Mouse (Mus musculus): ENCODE results near the gene Ccdc92.

Ccdc92 gene

GRCm38 (mm10) chr5:124854202-124854601 is 8.0 kb downstream of the Ccdc92 start:
- no peak for DNase-seq (ENCODE audit: low spot score)

- DNase-seq (ENCODE audit: low spot score) = no peak
Observed at GRCm38 (mm10) chr5:124853079-124853478, 9.1 kb downstream of the Ccdc92 start.

- no peak for DNase-seq (ENCODE audit: low spot score)
Observed at GRCm38 (mm10) chr5:124852294-124852693, 9.9 kb downstream of the Ccdc92 start.

GRCm38 (mm10) chr5:124851572-124851971 is 10.7 kb downstream of the Ccdc92 start:
- DNase-seq (ENCODE audit: low spot score) = no peak

DNA sequence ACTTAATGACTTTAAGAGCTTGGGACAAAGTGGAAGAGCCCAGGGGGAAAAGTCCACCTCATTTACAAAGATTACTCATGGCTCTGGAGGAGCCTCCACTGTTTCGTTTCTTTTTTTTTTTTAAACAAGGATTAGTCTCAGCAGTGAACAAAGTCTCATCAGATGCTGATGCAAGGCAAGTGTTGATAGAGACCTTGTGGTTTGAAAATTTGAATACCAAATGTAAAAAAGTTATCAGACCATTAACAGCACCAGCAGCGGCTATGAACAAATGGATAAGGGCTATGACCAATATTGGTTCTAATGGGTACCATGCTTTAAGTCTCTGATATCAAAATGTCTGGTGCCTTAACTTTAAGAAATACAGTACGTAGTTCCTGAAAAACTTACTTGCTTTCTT is 13.2 kb downstream of the Ccdc92 start:
- DNase-seq (ENCODE audit: low spot score) = no peak

DNA sequence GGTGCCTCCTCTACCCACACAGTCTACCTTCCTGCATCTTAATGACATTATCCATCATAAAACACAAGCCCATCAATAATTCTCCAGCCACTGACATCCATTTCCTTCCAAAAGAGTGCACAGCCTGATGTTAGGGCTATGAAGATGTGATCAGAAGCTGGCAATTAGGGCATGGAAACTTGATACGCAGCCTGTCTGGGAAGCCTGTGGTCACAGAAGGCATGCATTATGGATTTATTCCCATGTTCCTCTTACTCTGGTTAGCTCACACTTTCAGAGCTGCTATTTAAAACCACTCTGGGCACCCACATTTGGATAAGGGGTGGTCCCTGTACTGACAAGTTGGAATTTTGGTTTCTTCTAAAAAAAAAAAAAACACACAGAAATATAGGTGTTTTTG is 15.2 kb downstream of the Ccdc92 start:
- DNase-seq (ENCODE audit: low spot score) = peak; percentile 28

DNA sequence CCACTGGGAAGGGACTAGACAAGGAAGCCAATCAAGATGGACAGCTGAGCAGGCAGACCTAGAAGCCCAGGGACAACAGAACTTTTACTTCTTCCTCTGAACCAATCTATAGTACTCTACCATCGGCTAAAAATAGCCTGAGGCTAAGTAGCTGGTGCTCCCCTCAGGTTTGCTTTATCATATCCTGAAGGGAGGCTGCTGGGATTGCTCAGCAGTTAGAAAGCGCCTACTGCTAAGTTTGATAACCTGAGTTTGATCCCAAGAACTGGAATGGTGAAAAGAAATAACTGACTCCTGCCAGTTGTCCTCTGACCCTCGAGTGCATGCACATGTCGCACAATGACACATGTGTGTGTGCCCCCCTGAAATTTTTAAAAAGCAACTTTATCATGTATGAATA is 17.3 kb downstream of the Ccdc92 start:
- DNase-seq (ENCODE audit: low spot score) = no peak

GRCm38 (mm10) chr5:124843386-124843785 is 18.8 kb downstream of the Ccdc92 start:
- DNase-seq (ENCODE audit: low spot score) = no peak

DNA sequence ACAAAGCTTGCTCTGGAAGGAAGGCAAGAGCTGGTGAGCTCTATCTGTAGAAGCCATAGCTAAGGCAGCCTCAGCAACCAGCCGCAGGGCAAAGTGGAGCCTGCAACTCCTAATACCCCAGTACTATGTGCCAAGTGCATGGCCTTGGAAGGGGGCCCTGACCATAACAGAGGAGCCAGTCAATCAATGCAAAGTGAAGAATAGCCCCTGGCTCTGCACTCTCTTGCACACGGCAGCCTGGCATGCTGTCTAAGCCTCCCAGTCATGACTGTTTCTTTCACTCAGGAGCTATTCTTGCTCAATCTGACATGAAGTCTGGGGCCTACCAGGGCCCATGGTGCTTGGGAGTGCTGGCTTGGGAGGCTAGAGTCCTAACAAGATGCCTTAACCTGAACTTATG is 21.6 kb downstream of the Ccdc92 start:
- no peak for DNase-seq (ENCODE audit: low spot score)

- DNase-seq (ENCODE audit: low spot score) = no peak
Observed at GRCm38 (mm10) chr5:124840202-124840601, 22.0 kb downstream of the Ccdc92 start.

- DNase-seq (ENCODE audit: low spot score) = no peak
Observed at GRCm38 (mm10) chr5:124836621-124837020, 25.6 kb downstream of the Ccdc92 start.

GRCm38 (mm10) chr5:124836075-124836474 is 26.1 kb downstream of the Ccdc92 start:
- no peak for DNase-seq (ENCODE audit: low spot score)

GRCm38 (mm10) chr5:124835218-124835617 is 27.0 kb downstream of the Ccdc92 start:
- DNase-seq (ENCODE audit: low spot score) = no peak

DNA sequence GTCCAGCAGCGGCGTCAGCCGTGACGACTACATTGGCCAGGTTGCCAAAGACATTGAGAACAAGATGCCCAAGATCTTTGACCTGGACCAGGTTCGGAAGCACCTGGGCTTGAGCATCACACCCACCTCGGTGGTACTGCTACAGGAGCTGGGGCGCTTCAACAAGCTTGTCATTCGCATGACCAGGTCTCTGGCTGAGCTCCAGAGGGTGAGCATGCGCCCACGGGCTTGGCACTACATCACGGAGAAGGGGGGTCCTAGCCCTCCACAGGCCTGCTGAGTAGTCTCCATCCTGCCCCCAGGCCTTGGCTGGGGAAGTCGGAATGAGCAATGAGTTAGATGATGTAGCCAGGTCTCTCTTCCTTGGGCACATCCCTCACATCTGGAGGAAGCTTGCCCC is 31.9 kb downstream of the Ccdc92 start:
- no peak for DNase-seq (ENCODE audit: low spot score)

DNA sequence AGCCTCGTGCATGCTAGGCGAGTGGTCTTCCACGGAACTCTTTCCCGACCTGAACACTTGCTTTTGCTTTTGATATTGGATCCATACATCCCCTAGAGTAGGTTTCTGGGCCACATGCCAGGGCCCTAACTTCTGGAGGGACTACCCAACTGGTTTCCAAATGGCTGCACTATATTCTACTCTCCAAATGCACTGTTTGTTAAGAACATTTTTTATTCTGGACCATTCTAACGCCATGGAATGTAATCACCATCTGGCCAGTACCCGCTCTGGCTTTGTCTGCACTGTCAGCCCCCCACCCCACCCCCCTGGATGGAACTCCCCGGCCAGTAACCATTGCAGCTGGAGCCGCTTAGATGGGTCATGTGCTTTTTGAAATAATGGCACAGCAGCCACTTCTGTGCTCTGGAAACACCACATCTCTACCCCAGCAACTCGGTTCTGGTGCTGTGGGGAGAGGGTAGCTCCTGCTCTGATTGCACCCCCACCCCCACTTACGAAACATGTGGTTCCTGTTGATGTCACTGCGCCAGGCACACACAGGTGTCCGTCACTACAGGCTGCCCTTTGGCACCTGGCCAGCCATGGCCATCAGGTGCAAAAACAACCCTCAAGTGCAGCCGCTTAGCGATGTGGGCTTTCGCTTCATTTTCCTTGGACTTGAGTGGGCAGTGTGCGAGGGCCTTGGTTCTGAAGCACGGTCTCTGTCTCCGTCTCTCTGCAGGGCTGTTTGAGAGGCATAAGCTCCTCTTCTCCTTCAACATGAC is 39.9 kb downstream of the Ccdc92 start:
- no peak for DNase-seq (ENCODE audit: low spot score)

- DNase-seq (ENCODE audit: low spot score) = no peak
Observed at GRCm38 (mm10) chr5:124817050-124817449, 45.2 kb downstream of the Ccdc92 start.

- no peak for DNase-seq (ENCODE audit: low spot score)
Observed at GRCm38 (mm10) chr5:124814797-124815196, 47.4 kb downstream of the Ccdc92 start.

- no peak for DNase-seq (ENCODE audit: low spot score)
Observed at GRCm38 (mm10) chr5:124812466-124812865, 49.8 kb downstream of the Ccdc92 start.

- DNase-seq (ENCODE audit: low spot score) = no peak
Observed at GRCm38 (mm10) chr5:124809708-124810366, 52.4 kb downstream of the Ccdc92 start.

GRCm38 (mm10) chr5:124792112-124792511 is 70.1 kb downstream of the Ccdc92 start:
- no peak for DNase-seq (ENCODE audit: low spot score)

DNA sequence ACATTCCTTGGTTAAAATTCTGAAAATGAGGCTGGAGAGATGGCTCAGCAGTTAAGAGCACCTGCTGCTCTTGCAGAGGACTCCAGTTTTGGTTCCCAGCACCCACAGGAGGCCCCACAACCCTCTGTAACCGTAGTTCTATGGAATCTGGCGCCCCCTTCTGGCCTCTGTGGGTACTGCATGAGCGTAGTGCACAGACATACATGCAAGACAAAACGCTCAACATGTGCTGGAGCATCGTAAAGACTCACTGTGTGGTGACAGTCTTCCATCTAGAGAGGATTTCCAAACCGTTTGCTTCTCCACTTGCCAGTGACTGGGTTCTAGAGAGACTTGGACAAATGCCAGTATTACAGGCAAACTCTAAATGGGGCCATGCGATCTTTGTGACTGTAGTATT is 76.6 kb downstream of the Ccdc92 start:
- no peak for DNase-seq (ENCODE audit: low spot score)

Measured in embryo, embryonic 10 days (tissue).